Mouse (Mus musculus): ENCODE data around the gene Ppp5c. TPM values are rescaled to one million over a fixed set of nuclear protein-coding genes. Genes with fewer than 3 reads are reported as not detected.

Ppp5c gene
- total and polyA plus RNA-seq, 3 experiments, result 125 to 223 (median 128) TPM

- Histone ChIP-seq H3K9ac (ENCODE audit: insufficient read depth, low read depth) (no peak overlapping the region), H3K9me3 (replicated peaks; ENCODE audit: low read length) (peaks cover 3% of the 10 kb centered on the region), H3K4me3 (replicated peaks in 1 of 3; ENCODE audit: low read depth in 2 of 3, low read length in 2 of 3, poor library complexity in 1 of 3) (no peak overlapping the region), H3K27ac (ENCODE audit: insufficient read depth, low read depth) (no peak overlapping the region), H3K4me2 (ENCODE audit: insufficient read depth, low read depth, poor library complexity, severe bottlenecking) (no peak overlapping the region), H3K4me1 (ENCODE audit: control insufficient read depth in 1 of 2, insufficient read depth in 2 of 2) (no peaks in the 10 kb centered on the region; a peak in 1 of 4 replicates), H3K36me3 (replicated peaks in 1 of 2; ENCODE audit: control insufficient read depth in 1 of 2, insufficient read depth in 1 of 2, low read length in 1 of 2) (no peaks in the 10 kb centered on the region), H3K79me2 (replicated peaks; ENCODE audit: control insufficient read depth, extremely low read depth, insufficient read depth, poor library complexity, severe bottlenecking) (no peaks in the 10 kb centered on the region), H3K27me3 (replicated peaks) (no peaks in the 10 kb centered on the region)
- no peak for TF ChIP-seq USF1 (IDR thresholded peaks at IDR 0.05; ENCODE audit: low read depth, low read length)
- TF ChIP-seq JUN (IDR thresholded peaks at IDR 0.05; ENCODE audit: insufficient read depth, low read depth, low read length), result no peak
- TF ChIP-seq IRF4 (IDR thresholded peaks at IDR 0.05; ENCODE audit: low read depth, low read length), result no peak
- TF ChIP-seq JUND (conservative IDR thresholded peaks at IDR 0.05; ENCODE audit: low read depth, low read length), result no peak
- TF ChIP-seq TCF12 (IDR thresholded peaks at IDR 0.05; ENCODE audit: low read depth, low read length), result no peak
- TF ChIP-seq MEF2A (IDR thresholded peaks at IDR 0.05; ENCODE audit: borderline replicate concordance, low read depth, low read length), result no peak
- no peak for TF ChIP-seq ZKSCAN1 (IDR thresholded peaks at IDR 0.05; ENCODE audit: borderline replicate concordance, low read depth, low read length)
- no peak for TF ChIP-seq SMC3 (IDR thresholded peaks at IDR 0.05; ENCODE audit: low read depth, low read length)
- TF ChIP-seq ELF1 (IDR thresholded peaks at IDR 0.05; ENCODE audit: low read depth, low read length), result no peak
- no peak for TF ChIP-seq SIN3A (IDR thresholded peaks at IDR 0.05; ENCODE audit: low read length)
- no peak for TF ChIP-seq ZC3H11A (IDR thresholded peaks at IDR 0.05; ENCODE audit: low read depth, low read length)
- no peak for TF ChIP-seq POLR2A (IDR thresholded peaks at IDR 0.05; ENCODE audit: low read depth, low read length)
- dilution Hi-C loops (cut with MboI; ENCODE audit: extremely low pct_ligation_motif_present, extremely low pct_unique_long_range_greater_than_20kb, low sequenced_read_pairs) (no loop called here), in situ Hi-C loops (cut with MboI; ENCODE audit: low pct_ligation_motif_present, low pct_unique_long_range_greater_than_20kb, low sequenced_read_pairs) (no loop called here)
- DNase-seq (ENCODE audit: extremely low read depth), result no peak
Measured at GRCm38 (mm10) chr7:16968414-16968813, 59.3 kb downstream of the Ppp5c start.

- H3K9me3 ChIP-seq (replicated peaks; ENCODE audit: low read length), result no peaks in the 10 kb centered on the region
- no peak overlapping the region for H3K4me3 ChIP-seq (replicated peaks in 1 of 3; ENCODE audit: low read depth in 2 of 3, low read length in 2 of 3, poor library complexity in 1 of 3)
- dilution Hi-C loops (cut with MboI; ENCODE audit: extremely low pct_ligation_motif_present, extremely low pct_unique_long_range_greater_than_20kb, low sequenced_read_pairs), result no loop called here
- in situ Hi-C loops (cut with MboI; ENCODE audit: low pct_ligation_motif_present, low pct_unique_long_range_greater_than_20kb, low sequenced_read_pairs), result no loop called here
- no peak for DNase-seq (ENCODE audit: extremely low read depth)
- H3K36me3 ChIP-seq (replicated peaks in 1 of 2; ENCODE audit: control insufficient read depth in 1 of 2, insufficient read depth in 1 of 2, low read length in 1 of 2), result no peaks in the 10 kb centered on the region
- no peaks in the 10 kb centered on the region for H3K79me2 ChIP-seq (replicated peaks; ENCODE audit: control insufficient read depth, extremely low read depth, insufficient read depth, poor library complexity, severe bottlenecking)
- no peak overlapping the region for H3K27ac ChIP-seq (ENCODE audit: insufficient read depth, low read depth)
- 0 out of 4 replicates have a peak, but pooled peaks cover 0 to 3% of the 10 kb centered on the region in 2 experiments for H3K4me1 ChIP-seq (ENCODE audit: control insufficient read depth in 1 of 2, insufficient read depth in 2 of 2)
- no peak overlapping the region for H3K9ac ChIP-seq (ENCODE audit: insufficient read depth, low read depth)
- H3K4me2 ChIP-seq (ENCODE audit: insufficient read depth, low read depth, poor library complexity, severe bottlenecking), result no peak overlapping the region
- H3K27me3 ChIP-seq (replicated peaks), result peaks cover 2% of the 10 kb centered on the region
- TF ChIP-seq MXI1 (IDR thresholded peaks at IDR 0.05; ENCODE audit: low read depth, low read length), result no peak
- TF ChIP-seq ZKSCAN1 (IDR thresholded peaks at IDR 0.05; ENCODE audit: borderline replicate concordance, low read depth, low read length), result no peak
- no peak for TF ChIP-seq KAT2A (IDR thresholded peaks at IDR 0.05; ENCODE audit: insufficient replicate concordance, low read length)
- no peak for TF ChIP-seq RAD21 (IDR thresholded peaks at IDR 0.05; ENCODE audit: low read depth, low read length)
- TF ChIP-seq USF1 (IDR thresholded peaks at IDR 0.05; ENCODE audit: low read depth, low read length), result no peak
- TF ChIP-seq EP300 (IDR thresholded peaks at IDR 0.05; ENCODE audit: low read length), result no peak
- TF ChIP-seq NELFE (IDR thresholded peaks at IDR 0.05; ENCODE audit: low read depth, low read length), result no peak
- TF ChIP-seq MAX (IDR thresholded peaks at IDR 0.05; ENCODE audit: low read length), result no peak
- no peak for TF ChIP-seq JUN (IDR thresholded peaks at IDR 0.05; ENCODE audit: insufficient read depth, low read depth, low read length)
- no peak for TF ChIP-seq MAFK (IDR thresholded peaks at IDR 0.05; ENCODE audit: insufficient replicate concordance, low read length)
- TF ChIP-seq E2F4 (IDR thresholded peaks at IDR 0.05; ENCODE audit: insufficient replicate concordance, low read depth, low read length), result no peak
- no peak for TF ChIP-seq MEF2A (IDR thresholded peaks at IDR 0.05; ENCODE audit: borderline replicate concordance, low read depth, low read length)
- no peak for TF ChIP-seq POLR2A (IDR thresholded peaks at IDR 0.05; ENCODE audit: low read depth, low read length)
- TF ChIP-seq MYC (IDR thresholded peaks at IDR 0.05; ENCODE audit: low read depth, low read length), result no peak
Measured at GRCm38 (mm10) chr7:16961678-16962077, 66.0 kb downstream of the Ppp5c start.
